Mouse (Mus musculus) erythroblast, embryonic 14.5 days (primary cell): ENCODE measurements at regions not wholly inside any gene's neighbourhood (a gene's known extent, or its start where the extent isn't known, plus 50 kb on each side); places are given as distances from the start of the nearest gene placed in this dataset.

Source experiments
- H3K27me3 ChIP-seq: 2 replicates; pipeline ENCODE4 v1.6.1; 2012; ENCODE audit warnings: inconsistent platforms; ENCODE audit not compliant: control insufficient read depth
- H3K36me3 ChIP-seq: 2 replicates; pipeline ENCODE4 v1.6.1; 2012; ENCODE audit warnings: mild to moderate bottlenecking, inconsistent platforms; ENCODE audit not compliant: control insufficient read depth
- H3K4me1 ChIP-seq: 2 replicates; pipeline ENCODE4 v1.6.1; 2012; ENCODE audit warnings: inconsistent platforms; ENCODE audit not compliant: control insufficient read depth
- H3K4me3 ChIP-seq: replicated peaks from 2 replicates; pipeline ENCODE3; 2012; ENCODE audit warnings: moderate library complexity, mild to moderate bottlenecking, inconsistent platforms
- H3K9me3 ChIP-seq: 2 replicates; pipeline ENCODE4 v1.6.1; 2012; ENCODE audit warnings: low read length, inconsistent platforms, mixed read lengths; ENCODE audit not compliant: control insufficient read depth
- GATA1 ChIP-seq: IDR thresholded peaks from 2 replicates; pipeline ENCODE4 v1.6.1; 2012; ENCODE audit warnings: low read length, inconsistent platforms, mixed read lengths
- TAL1 ChIP-seq: IDR thresholded peaks from 3 replicates; pipeline ENCODE4 v1.6.1; 2012; ENCODE audit warnings: low read length, inconsistent platforms, mixed read lengths

- no peak for TF ChIP-seq GATA1
- TF ChIP-seq TAL1 = no peak
- Histone ChIP-seq H3K9me3 (no peaks in the 10 kb centered on the region), H3K4me3 (no peak overlapping the region), H3K27me3 (no peaks in the 10 kb centered on the region), H3K36me3 (no peaks in the 10 kb centered on the region), H3K4me1 (no peaks in the 10 kb centered on the region)
These were observed 462.4 kb upstream of the Cited2 start for GRCm38 (mm10) chr10:17260615-17261014.

DNA sequence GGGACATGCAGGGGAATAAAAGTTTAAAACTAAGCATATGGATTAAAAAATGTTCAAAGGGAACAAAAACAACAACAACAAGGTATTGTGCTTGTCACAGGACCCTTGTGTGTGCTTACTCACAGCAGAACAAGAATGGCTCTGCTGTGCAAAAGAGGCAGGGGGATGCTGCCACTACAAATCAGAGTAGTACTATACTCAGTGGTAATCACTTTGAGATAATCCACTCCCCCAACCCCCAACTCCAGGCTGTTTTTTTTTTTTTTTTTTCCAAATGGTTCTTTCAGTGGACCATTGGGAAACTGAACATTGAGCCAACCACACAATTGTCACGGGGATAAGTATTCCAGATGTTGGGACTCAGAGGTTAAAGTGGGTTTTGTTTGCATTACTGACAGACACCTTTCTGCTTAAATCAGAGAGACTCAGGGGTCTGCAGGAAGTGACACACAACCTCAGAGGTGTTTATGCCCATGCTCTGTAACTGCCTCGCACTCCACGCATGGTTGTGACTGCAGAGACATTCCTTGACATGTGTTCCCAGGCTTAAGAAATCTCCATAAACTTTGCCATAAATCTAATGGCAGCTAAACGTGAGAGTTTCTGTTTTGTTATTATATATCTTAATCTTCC, 461.7 kb upstream of the Cited2 start:
- no peak for TF ChIP-seq GATA1
- TF ChIP-seq TAL1 = no peak
- H3K4me3 ChIP-seq = no peak overlapping the region
- H3K4me1 ChIP-seq = no peaks in the 10 kb centered on the region
- H3K27me3 ChIP-seq = no peaks in the 10 kb centered on the region
- H3K9me3 ChIP-seq = no peaks in the 10 kb centered on the region
- H3K36me3 ChIP-seq = no peaks in the 10 kb centered on the region

DNA sequence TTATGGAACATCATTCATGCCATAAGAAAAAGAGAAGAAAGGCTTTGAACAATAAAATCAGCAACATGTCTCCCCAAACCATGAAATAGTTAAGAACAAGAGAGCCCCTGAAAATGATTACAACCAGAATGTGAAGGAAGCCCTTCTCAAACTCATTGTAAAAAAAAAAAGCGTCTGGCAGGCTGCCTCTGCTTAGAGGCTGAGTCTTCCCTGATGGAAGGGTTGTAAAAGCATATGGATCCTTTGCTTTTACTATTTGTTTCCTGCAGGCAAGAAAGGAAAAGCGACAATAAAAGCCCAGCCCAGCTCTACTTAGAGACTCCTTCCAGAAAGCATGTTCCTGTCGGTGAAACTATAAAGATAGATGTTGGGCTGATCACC, 461.2 kb upstream of the Cited2 start:
- Histone ChIP-seq H3K36me3 (no peaks in the 10 kb centered on the region), H3K9me3 (no peaks in the 10 kb centered on the region), H3K4me1 (no peaks in the 10 kb centered on the region), H3K27me3 (no peaks in the 10 kb centered on the region), H3K4me3 (no peak overlapping the region)
- TF ChIP-seq GATA1 (no peak), TAL1 (no peak)

DNA sequence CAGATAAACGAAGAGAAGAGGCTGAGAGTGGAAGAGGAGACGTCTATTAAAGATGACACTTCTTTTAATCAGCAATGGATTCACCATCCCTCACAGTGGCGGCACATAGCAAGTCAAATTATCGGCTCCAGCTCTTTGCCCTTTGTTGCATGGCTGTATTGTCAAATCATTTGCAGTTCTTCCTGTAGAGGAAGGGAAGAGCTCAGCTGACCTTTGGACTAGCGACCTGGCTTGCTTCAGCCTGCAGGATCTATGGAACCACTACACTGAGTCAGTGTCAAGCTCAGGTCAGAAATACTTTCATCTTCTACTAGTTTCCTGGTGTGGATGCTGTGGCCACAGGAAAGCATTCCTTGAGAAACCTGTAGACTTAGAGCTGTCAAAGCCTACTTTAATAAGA, 450.4 kb upstream of the Cited2 start:
- Histone ChIP-seq H3K36me3 (no peaks in the 10 kb centered on the region), H3K4me3 (no peak overlapping the region), H3K4me1 (no peaks in the 10 kb centered on the region), H3K9me3 (no peaks in the 10 kb centered on the region), H3K27me3 (no peaks in the 10 kb centered on the region)
- no peak for TF ChIP-seq TAL1
- TF ChIP-seq GATA1 = no peak

GRCm38 (mm10) chr10:17273855-17274254, 449.2 kb upstream of the Cited2 start:
- no peak overlapping the region for H3K4me3 ChIP-seq
- no peaks in the 10 kb centered on the region for H3K9me3 ChIP-seq
- no peaks in the 10 kb centered on the region for H3K4me1 ChIP-seq
- H3K27me3 ChIP-seq = no peaks in the 10 kb centered on the region
- no peaks in the 10 kb centered on the region for H3K36me3 ChIP-seq
- no peak for TF ChIP-seq TAL1
- no peak for TF ChIP-seq GATA1

GRCm38 (mm10) chr10:17275214-17275613, 447.8 kb upstream of the Cited2 start:
- H3K36me3 ChIP-seq = no peaks in the 10 kb centered on the region
- no peak for TF ChIP-seq GATA1
- no peak for TF ChIP-seq TAL1
- no peaks in the 10 kb centered on the region for H3K27me3 ChIP-seq
- no peak overlapping the region for H3K4me3 ChIP-seq
- H3K4me1 ChIP-seq = no peaks in the 10 kb centered on the region
- no peaks in the 10 kb centered on the region for H3K9me3 ChIP-seq

GRCm38 (mm10) chr10:17277911-17278310, 445.1 kb upstream of the Cited2 start:
- Histone ChIP-seq H3K36me3 (no peaks in the 10 kb centered on the region), H3K4me1 (no peaks in the 10 kb centered on the region), H3K27me3 (no peaks in the 10 kb centered on the region), H3K9me3 (no peaks in the 10 kb centered on the region), H3K4me3 (no peak overlapping the region)
- TF ChIP-seq GATA1 (no peak), TAL1 (no peak)

GRCm38 (mm10) chr10:17284858-17285257, 438.2 kb upstream of the Cited2 start:
- Histone ChIP-seq H3K36me3 (no peaks in the 10 kb centered on the region), H3K4me3 (no peak overlapping the region), H3K4me1 (no peaks in the 10 kb centered on the region), H3K27me3 (no peaks in the 10 kb centered on the region), H3K9me3 (no peaks in the 10 kb centered on the region)
- TF ChIP-seq GATA1 = no peak

DNA sequence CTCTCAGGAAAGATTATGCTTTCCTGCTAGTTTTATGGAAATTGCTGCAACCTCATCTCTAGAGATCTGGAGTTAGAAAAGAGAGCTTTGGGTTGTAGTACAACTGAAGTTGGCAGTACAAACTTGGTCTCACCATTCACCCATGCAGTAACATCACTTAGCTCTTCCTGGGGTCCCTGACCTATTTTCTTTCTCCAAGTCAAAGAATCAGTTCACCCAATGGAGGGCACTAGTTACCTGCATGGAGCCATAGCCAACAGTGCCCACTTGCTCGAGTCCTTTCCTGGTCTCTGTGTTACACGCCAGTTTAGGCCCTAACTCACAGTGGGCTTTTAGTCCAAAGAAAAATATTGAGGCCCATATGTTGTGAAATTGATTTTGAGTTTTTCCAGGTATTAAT, 435.9 kb upstream of the Cited2 start:
- Histone ChIP-seq H3K4me1 (no peaks in the 10 kb centered on the region), H3K36me3 (no peaks in the 10 kb centered on the region), H3K9me3 (no peaks in the 10 kb centered on the region), H3K4me3 (no peak overlapping the region), H3K27me3 (no peaks in the 10 kb centered on the region)
- no peak for TF ChIP-seq TAL1
- no peak for TF ChIP-seq GATA1

DNA sequence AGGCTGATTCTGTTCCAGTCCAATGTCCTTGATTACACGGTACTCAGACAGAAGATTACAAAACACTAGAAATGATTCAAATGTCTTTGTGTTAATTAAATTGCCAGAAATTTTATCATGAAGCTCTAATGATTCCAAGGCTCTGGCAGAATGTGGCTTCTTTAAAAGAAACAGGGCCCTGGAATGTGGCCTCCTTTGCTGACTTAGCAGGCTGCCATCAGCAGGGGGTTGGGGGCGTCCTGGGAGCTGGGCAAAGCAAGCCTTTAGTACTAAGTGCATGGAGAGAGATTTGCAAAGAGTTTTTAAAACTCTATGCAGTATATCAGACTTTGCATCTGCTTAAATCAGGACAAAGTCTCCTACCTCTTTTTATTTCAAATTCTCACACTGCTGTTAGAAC, 434.8 kb upstream of the Cited2 start:
- no peaks in the 10 kb centered on the region for H3K9me3 ChIP-seq
- H3K36me3 ChIP-seq = no peaks in the 10 kb centered on the region
- H3K4me3 ChIP-seq = no peak overlapping the region
- H3K27me3 ChIP-seq = no peaks in the 10 kb centered on the region
- TF ChIP-seq TAL1 = no peak
- TF ChIP-seq GATA1 = no peak
- no peaks in the 10 kb centered on the region for H3K4me1 ChIP-seq
